Mouse (Mus musculus) T-cell, adult 2 months (primary cell): ENCODE data around the gene Klhdc8a.
A peak's percentile ranks its signal among the peaks of the same experiment; 100 is the strongest.

Experiments
- DNase-seq: peaks from one replicate; pipeline ENCODE4 v3.0.0; 2022; ENCODE audit warnings: low spot score

Klhdc8a gene

GRCm38 (mm10) chr1:132317894-132318863 lies 19.8 kb downstream of the Klhdc8a start:
- no peak for DNase-seq

- DNase-seq: no peak
These were observed 20.8 kb downstream of the Klhdc8a start for GRCm38 (mm10) chr1:132319242-132319641.

- no peak for DNase-seq
These were observed 23.6 kb downstream of the Klhdc8a start for GRCm38 (mm10) chr1:132321821-132322580.

GRCm38 (mm10) chr1:132322711-132323542 lies 24.5 kb downstream of the Klhdc8a start:
- DNase-seq: no peak

- DNase-seq: no peak
These were observed 28.4 kb downstream of the Klhdc8a start for GRCm38 (mm10) chr1:132326777-132327176.

GRCm38 (mm10) chr1:132327477-132327876 lies 29.1 kb downstream of the Klhdc8a start:
- no peak for DNase-seq

GRCm38 (mm10) chr1:132328565-132328964 lies 30.1 kb downstream of the Klhdc8a start:
- no peak for DNase-seq

- no peak for DNase-seq
These were observed 31.2 kb downstream of the Klhdc8a start for GRCm38 (mm10) chr1:132329656-132330055.

- DNase-seq: no peak
These were observed 32.0 kb downstream of the Klhdc8a start for GRCm38 (mm10) chr1:132330397-132330796.

- DNase-seq: no peak
These were observed 32.9 kb downstream of the Klhdc8a start for GRCm38 (mm10) chr1:132331283-132331682.

- no peak for DNase-seq
These were observed 34.8 kb downstream of the Klhdc8a start for GRCm38 (mm10) chr1:132333201-132333600.

- DNase-seq: no peak
These were observed 35.3 kb downstream of the Klhdc8a start for GRCm38 (mm10) chr1:132333675-132334141.

- no peak for DNase-seq
These were observed 35.9 kb downstream of the Klhdc8a start for GRCm38 (mm10) chr1:132334178-132334801.

- no peak for DNase-seq
These were observed 37.0 kb downstream of the Klhdc8a start for GRCm38 (mm10) chr1:132335378-132335965.

- DNase-seq: no peak
These were observed 38.5 kb downstream of the Klhdc8a start for GRCm38 (mm10) chr1:132336921-132337320.

GRCm38 (mm10) chr1:132338027-132338660 lies 39.7 kb downstream of the Klhdc8a start:
- no peak for DNase-seq

GRCm38 (mm10) chr1:132341731-132342501 lies 43.5 kb downstream of the Klhdc8a start:
- peak; percentile 87 for DNase-seq

- no peak for DNase-seq
These were observed 44.1 kb downstream of the Klhdc8a start for GRCm38 (mm10) chr1:132342518-132342917.

- DNase-seq: no peak
These were observed 44.8 kb downstream of the Klhdc8a start for GRCm38 (mm10) chr1:132343191-132343590.

GRCm38 (mm10) chr1:132343656-132344055 lies 45.2 kb downstream of the Klhdc8a start:
- DNase-seq: no peak
